Mouse (Mus musculus) ovary, adult 10 weeks (tissue): Measurements from ENCODE around the gene Ivl. TPM values are rescaled to one million over a fixed set of nuclear protein-coding genes. Genes with fewer than 3 reads are reported as not detected.

Experiments
- polyA plus RNA-seq: library from polyadenylated mRNA; stranded (reverse); fragments of 350-450 nt; fragmentation: Illumina TruSeq; extraction: RNeasy Lipid Tissue Mini Kit (QIAGEN cat#74804); gene quantifications from one replicate; pipeline ENCODE4 v1.2.3, GENCODE M21; 2014

The Ivl gene
- not detected for polyA plus RNA-seq

DNA sequence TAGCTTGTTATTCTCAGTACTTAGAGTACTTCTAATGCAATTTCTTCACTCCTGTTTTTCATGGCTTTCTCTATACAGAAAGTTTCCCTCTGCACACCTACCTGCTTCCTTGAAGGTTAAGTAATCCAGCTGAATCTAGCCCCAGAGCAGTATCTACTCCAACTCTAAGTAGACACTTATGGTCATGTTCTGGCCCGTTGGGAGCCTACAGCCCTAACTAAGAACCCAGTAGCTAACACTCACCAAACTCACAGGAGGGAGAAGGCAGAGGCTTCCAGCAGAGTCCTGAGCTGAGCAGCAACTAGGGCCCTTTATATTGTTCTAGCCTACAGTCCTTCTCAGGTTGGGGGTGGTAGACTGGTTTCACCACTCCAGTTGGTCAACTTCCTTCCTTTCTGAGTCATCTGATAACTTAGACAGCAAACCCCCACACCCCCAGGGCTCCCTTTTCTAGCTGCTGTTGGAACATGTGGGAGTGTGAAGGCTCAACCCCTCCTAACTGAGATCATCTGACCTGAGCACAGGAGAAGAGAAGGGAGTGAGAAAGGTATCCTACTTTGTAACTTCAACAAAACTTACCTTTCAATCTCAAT, at the start of gene Ivl:
Ivl (minus strand) TSS at position 287 of the 593 bp plus-strand sequence.

DNA sequence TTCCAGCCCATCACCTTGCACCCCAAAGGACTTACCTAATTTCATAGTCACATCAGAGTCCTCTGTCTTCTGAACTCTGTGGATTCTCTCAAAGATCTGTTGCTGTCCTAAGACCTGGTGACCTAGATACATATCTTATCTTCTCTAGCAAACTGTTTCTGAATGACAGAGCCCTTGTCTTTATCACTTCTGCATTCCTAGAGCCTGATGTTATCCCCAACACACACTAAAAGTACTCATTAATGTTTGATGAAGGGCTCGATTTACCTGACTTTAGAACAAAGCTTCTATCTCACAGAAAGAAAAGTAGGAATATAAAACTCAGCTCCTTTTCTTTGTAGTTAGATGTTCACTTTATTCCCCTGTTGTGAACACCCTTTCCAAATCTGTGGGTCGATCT, 48.0 kb upstream of the Ivl start, which contains the start of gene Lce6a:
Lce6a (minus strand) TSS at position 101 of the 400 bp plus-strand sequence.

DNA sequence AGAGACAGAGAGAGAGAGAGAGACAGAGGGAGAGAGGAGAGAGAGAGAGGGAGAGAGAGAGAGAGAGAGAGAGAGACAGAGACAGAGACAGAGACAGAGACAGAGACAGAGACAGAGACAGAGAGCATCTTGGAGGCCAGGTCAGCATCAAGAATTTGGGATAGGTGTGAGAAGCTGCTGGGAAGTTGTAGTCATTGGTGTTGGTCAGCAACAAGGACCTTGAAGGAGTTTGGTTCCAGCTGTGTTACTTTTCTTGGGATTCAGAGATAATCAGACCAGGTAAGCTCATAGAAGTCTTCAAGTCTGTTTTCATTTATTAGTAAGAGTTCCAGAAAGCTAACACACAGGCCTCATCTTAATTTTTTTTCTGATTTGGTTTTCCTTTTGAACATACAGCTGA, 33.9 kb upstream of the Ivl start, which contains the start of gene 2210017I01Rik:
2210017I01Rik (minus strand) TSS at position 101 of the 400 bp plus-strand sequence.

DNA sequence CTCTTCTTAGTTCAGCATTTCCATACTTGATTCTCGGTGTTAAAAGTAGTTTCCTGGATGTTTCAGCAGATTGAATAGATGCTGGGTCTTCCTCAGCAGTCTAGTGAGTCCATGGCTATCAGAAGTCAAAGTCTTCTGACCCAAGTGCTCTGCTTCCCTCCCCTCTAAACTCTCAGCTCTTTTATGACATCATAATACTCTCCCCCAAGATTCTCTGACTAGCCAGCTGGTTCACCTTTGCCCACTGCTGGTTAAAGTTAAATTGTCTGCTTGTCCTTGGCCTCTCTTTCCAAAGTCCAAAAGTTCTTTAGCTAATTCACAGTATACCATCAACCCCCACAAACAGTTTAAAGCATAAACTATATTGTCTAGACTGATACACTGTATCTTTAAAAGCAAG, 15.3 kb upstream of the Ivl start, which contains the start of gene Smcp:
Smcp (minus strand) TSS at position 140 of the 400 bp plus-strand sequence.

DNA sequence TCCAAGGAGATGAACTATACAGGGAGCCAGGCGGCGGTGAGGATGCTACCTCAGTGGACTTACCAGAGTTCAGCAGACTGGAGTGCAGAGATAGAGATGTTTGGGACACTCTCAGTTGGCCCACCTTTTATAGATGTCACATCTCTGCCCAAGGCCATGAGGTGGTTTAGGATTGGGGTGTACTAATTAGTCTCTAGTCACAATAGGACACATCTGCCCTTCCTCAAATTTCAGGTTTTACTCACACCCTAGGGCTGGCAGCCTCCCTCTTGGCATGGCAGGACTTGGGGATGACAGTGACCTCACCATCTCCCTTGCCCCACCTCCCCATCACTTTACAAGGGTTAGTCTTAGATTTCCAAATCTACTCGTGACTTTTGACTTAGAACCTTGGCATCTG, 39.1 kb downstream of the Ivl start, which contains the start of gene 2310046K23Rik:
2310046K23Rik (minus strand) TSS at position 101 of the 400 bp plus-strand sequence.

Other genes starting within 250 kb of the Ivl start
- gene Sprr2d, start 234.6 kb downstream of the Ivl start, polyA plus RNA-seq = not detected
- not detected for gene Sprr2e, start 221.6 kb downstream of the Ivl start, polyA plus RNA-seq
- not detected for gene Sprr2f, start 208.5 kb downstream of the Ivl start, polyA plus RNA-seq
- not detected for gene Sprr2h, start 188.1 kb downstream of the Ivl start, polyA plus RNA-seq
- gene Sprr2i, start 165.7 kb downstream of the Ivl start, polyA plus RNA-seq = not detected
- gene Sprr2j-ps, start 155.7 kb downstream of the Ivl start, polyA plus RNA-seq = not detected
- 5.8 TPM for gene Gm9774, start 144.3 kb downstream of the Ivl start, polyA plus RNA-seq
- not detected for gene Sprr2k, start 141.2 kb downstream of the Ivl start, polyA plus RNA-seq
- gene Sprr1b, start 134.9 kb downstream of the Ivl start, polyA plus RNA-seq = not detected
- gene Sprr3, start 115.0 kb downstream of the Ivl start, polyA plus RNA-seq = not detected
- gene Sprr1a, start 87.8 kb downstream of the Ivl start, polyA plus RNA-seq = not detected
- gene Sprr4, start 73.2 kb downstream of the Ivl start, polyA plus RNA-seq = not detected
- gene 2310046K23Rik, start 39.2 kb downstream of the Ivl start, polyA plus RNA-seq = not detected
- gene Smcp, start 15.3 kb upstream of the Ivl start, polyA plus RNA-seq = not detected
- gene 2210017I01Rik, start 33.8 kb upstream of the Ivl start, polyA plus RNA-seq = not detected
- not detected for gene Lce6a, start 47.9 kb upstream of the Ivl start, polyA plus RNA-seq
- not detected for gene Lce1a1, start 74.6 kb upstream of the Ivl start, polyA plus RNA-seq
- not detected for gene Lce1b, start 83.2 kb upstream of the Ivl start, polyA plus RNA-seq
- gene Lce1a2, start 96.6 kb upstream of the Ivl start, polyA plus RNA-seq = not detected
- not detected for gene Lce1c, start 105.5 kb upstream of the Ivl start, polyA plus RNA-seq
- gene Lce1d, start 113.5 kb upstream of the Ivl start, polyA plus RNA-seq = not detected
- not detected for gene Lce1e, start 135.3 kb upstream of the Ivl start, polyA plus RNA-seq
- not detected for gene Lce1f, start 146.6 kb upstream of the Ivl start, polyA plus RNA-seq
- gene Gm38119, start 165.4 kb upstream of the Ivl start, polyA plus RNA-seq = not detected
- gene Lce1g, start 178.6 kb upstream of the Ivl start, polyA plus RNA-seq = not detected
- not detected for gene Lce1h, start 191.3 kb upstream of the Ivl start, polyA plus RNA-seq
- gene Lce1i, start 205.2 kb upstream of the Ivl start, polyA plus RNA-seq = not detected
- not detected for gene Lce1j, start 216.8 kb upstream of the Ivl start, polyA plus RNA-seq
- gene Lce1k, start 234.2 kb upstream of the Ivl start, polyA plus RNA-seq = not detected